Mouse (Mus musculus) thymus, postnatal 4 days (tissue): ENCODE measurements at regions not wholly inside any gene's neighbourhood (a gene's known extent, or its start where the extent isn't known, plus 50 kb on each side); places are given as distances from the start of the nearest gene placed in this dataset.

Source experiments
- DNase-seq: peaks from one replicate; pipeline ENCODE4 v3.0.0; 2021

- DNase-seq: no peak
These were observed 51.6 kb upstream of the Cecr2 start for GRCm38 (mm10) chr6:120614526-120614925.

GRCm38 (mm10) chr6:120612346-120612745, 53.8 kb upstream of the Cecr2 start:
- DNase-seq: no peak

- no peak for DNase-seq
These were observed 56.3 kb upstream of the Cecr2 start for GRCm38 (mm10) chr6:120609858-120610257.

- no peak for DNase-seq
These were observed 60.7 kb upstream of the Cecr2 start for GRCm38 (mm10) chr6:120605471-120605870.

GRCm38 (mm10) chr6:120604020-120604958, 61.9 kb upstream of the Cecr2 start:
- DNase-seq: no peak

- DNase-seq: peak; percentile 71
These were observed 62.7 kb upstream of the Cecr2 start for GRCm38 (mm10) chr6:120603454-120603853.

- no peak for DNase-seq
These were observed 65.8 kb upstream of the Cecr2 start for GRCm38 (mm10) chr6:120600376-120600775.

- no peak for DNase-seq
These were observed 67.4 kb upstream of the Hdhd5 start for GRCm38 (mm10) chr6:120598471-120598870.

- DNase-seq: no peak
These were observed 66.8 kb upstream of the Hdhd5 start for GRCm38 (mm10) chr6:120597887-120598286.

- DNase-seq: no peak
These were observed 65.6 kb upstream of the Hdhd5 start for GRCm38 (mm10) chr6:120596717-120597116.

- no peak for DNase-seq
These were observed 63.3 kb upstream of the Hdhd5 start for GRCm38 (mm10) chr6:120594463-120594862.

GRCm38 (mm10) chr6:120592705-120593104, 61.6 kb upstream of the Hdhd5 start:
- no peak for DNase-seq

GRCm38 (mm10) chr6:120592031-120592681, 61.0 kb upstream of the Hdhd5 start:
- peak; percentile 50 for DNase-seq

- DNase-seq: no peak
These were observed 59.1 kb upstream of the Hdhd5 start for GRCm38 (mm10) chr6:120590191-120590590.

GRCm38 (mm10) chr6:120588701-120589659, 57.9 kb upstream of the Hdhd5 start:
- no peak for DNase-seq

GRCm38 (mm10) chr6:120585941-120586280, 54.8 kb upstream of the Hdhd5 start:
- DNase-seq: no peak

- peak; percentile 59 for DNase-seq
These were observed 54.2 kb upstream of the Hdhd5 start for GRCm38 (mm10) chr6:120585118-120585940.

GRCm38 (mm10) chr6:120581748-120582147, 50.6 kb upstream of the Hdhd5 start:
- DNase-seq: no peak
